Mouse (Mus musculus): ENCODE measurements around the gene Selenot. TPM values are rescaled to one million over a fixed set of nuclear protein-coding genes. Genes with fewer than 3 reads are reported as not detected.

Gene Selenot
- polyA plus RNA-seq, 1 experiment: 35.6 TPM

DNA sequence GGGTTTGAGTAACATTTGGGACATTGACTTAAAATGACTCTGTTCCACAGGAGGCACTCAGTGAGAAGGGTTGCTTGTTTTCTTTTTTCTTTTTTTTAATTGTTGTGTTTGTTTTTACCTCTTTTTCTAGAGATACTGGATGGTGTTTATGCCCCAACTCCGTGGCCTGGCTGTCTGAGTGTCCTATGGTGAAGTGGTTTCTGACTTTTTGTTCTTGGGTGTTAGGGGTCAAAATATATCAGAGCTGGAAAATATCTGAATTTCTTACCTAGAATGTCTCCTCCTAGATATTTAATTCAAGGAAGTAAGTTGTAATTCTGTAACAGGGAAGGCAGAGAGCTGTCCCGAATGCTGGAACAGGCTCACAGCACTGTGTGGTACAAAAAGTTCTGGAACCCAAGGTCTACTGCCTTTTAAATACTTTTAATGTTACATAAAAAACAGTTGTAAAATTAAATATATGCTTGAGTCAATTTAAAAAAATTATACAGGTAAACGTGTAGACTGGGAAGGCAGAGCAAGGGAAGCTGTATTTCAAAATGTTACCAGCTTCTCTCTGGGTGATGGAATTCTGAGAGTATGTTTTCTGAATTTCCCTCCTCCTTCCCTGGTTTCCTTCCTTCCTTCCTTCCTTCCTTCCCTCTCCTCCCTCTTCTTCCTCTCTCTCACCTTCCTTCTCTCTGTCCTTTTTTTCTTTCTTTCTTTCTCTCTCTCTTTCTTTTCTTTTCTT lies 46.4 kb downstream of the Selenot start:
- Histone ChIP-seq H3ac (ENCODE audit: control insufficient read depth, insufficient read length) (no peak overlapping the region), H3K4me2 (ENCODE audit: low read depth) (no peak overlapping the region), H3K27me3 (ENCODE audit: control insufficient read depth, insufficient read depth, insufficient read length) (no peaks in the 10 kb centered on the region), H3K36me3 (ENCODE audit: control insufficient read depth, insufficient read depth) (no peaks in the 10 kb centered on the region), H3K4me3 (no peak overlapping the region), H3K79me2 (ENCODE audit: control insufficient read depth, insufficient read depth) (no peaks in the 10 kb centered on the region)
- no peak for TF ChIP-seq USF1 (IDR thresholded peaks at IDR 0.05; ENCODE audit: low read depth)
- TF ChIP-seq MAX (IDR thresholded peaks at IDR 0.05; ENCODE audit: low read depth): no peak
- no peak for TF ChIP-seq POLR2AphosphoS2 (IDR thresholded peaks at IDR 0.05; ENCODE audit: insufficient read length, low read depth)
- no peak for TF ChIP-seq TCF12 (IDR thresholded peaks at IDR 0.05; ENCODE audit: insufficient read depth, poor library complexity, severe bottlenecking)
- no peak for TF ChIP-seq SRF (IDR thresholded peaks at IDR 0.05; ENCODE audit: control insufficient read depth, insufficient read length, low read depth)
- no peak for TF ChIP-seq POLR2A (IDR thresholded peaks at IDR 0.05; ENCODE audit: insufficient read length, low read depth)
- TF ChIP-seq TCF3 (IDR thresholded peaks at IDR 0.05; ENCODE audit: insufficient read length, low read depth): no peak
- TF ChIP-seq CEBPB (IDR thresholded peaks at IDR 0.05; ENCODE audit: insufficient read depth, poor library complexity, severe bottlenecking): no peak
- no peak for TF ChIP-seq E2F4 (IDR thresholded peaks at IDR 0.05; ENCODE audit: insufficient read depth)
- no peak for TF ChIP-seq MYOD1 (IDR thresholded peaks at IDR 0.05; ENCODE audit: control insufficient read depth in 1 of 3, insufficient read length in 2 of 3, low read depth in 2 of 3)
- no peak for TF ChIP-seq REST (IDR thresholded peaks at IDR 0.05; ENCODE audit: insufficient read depth, insufficient read length)
- TF ChIP-seq MYOG (IDR thresholded peaks at IDR 0.05; ENCODE audit: control insufficient read depth in 1 of 3, insufficient read depth in 1 of 3, insufficient read length in 2 of 3, low read depth in 2 of 3): no peak

DNA sequence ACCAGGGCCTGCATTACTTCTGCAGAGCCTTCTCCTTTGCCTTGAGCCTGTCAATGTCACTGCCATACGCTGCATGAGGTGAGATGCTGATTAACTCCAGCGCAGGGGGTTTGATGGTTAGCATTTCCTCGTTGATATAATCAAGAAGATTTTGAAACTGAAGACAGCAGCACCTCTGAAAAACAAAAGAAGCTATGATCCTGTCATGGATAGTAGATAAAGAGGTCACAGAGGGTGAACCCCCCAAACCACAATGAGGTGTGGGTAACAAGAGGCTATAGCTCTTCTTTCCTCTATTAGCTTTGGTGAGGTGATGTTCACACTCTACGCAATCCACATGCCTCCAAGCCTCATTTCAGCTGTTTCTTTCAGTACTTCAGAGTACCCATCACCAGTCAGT lies 48.5 kb downstream of the Selenot start:
- no peak for TF ChIP-seq SRF (IDR thresholded peaks at IDR 0.05; ENCODE audit: control insufficient read depth, insufficient read length, low read depth)
- no peak for TF ChIP-seq CEBPB (IDR thresholded peaks at IDR 0.05; ENCODE audit: insufficient read depth, poor library complexity, severe bottlenecking)
- TF ChIP-seq MYOG (IDR thresholded peaks at IDR 0.05; ENCODE audit: control insufficient read depth in 1 of 3, insufficient read depth in 1 of 3, insufficient read length in 2 of 3, low read depth in 2 of 3): no peak
- no peak for TF ChIP-seq POLR2AphosphoS2 (IDR thresholded peaks at IDR 0.05; ENCODE audit: insufficient read length, low read depth)
- TF ChIP-seq MYOD1 (IDR thresholded peaks at IDR 0.05; ENCODE audit: control insufficient read depth in 1 of 3, insufficient read length in 2 of 3, low read depth in 2 of 3): no peak
- Histone ChIP-seq H3K4me3 (no peak overlapping the region), H3K36me3 (ENCODE audit: control insufficient read depth, insufficient read depth) (no peaks in the 10 kb centered on the region)

GRCm38 (mm10) chr3:58631693-58632092 lies 55.3 kb downstream of the Selenot start:
- no peak overlapping the region for H3K4me3 ChIP-seq
- TF ChIP-seq REST (IDR thresholded peaks at IDR 0.05; ENCODE audit: insufficient read depth, insufficient read length) (no peak), CEBPB (IDR thresholded peaks at IDR 0.05; ENCODE audit: insufficient read depth, poor library complexity, severe bottlenecking) (no peak), USF1 (IDR thresholded peaks at IDR 0.05; ENCODE audit: low read depth) (no peak), MYOD1 (IDR thresholded peaks at IDR 0.05; ENCODE audit: control insufficient read depth in 1 of 3, insufficient read length in 2 of 3, low read depth in 2 of 3) (no peak), MYOG (IDR thresholded peaks at IDR 0.05; ENCODE audit: control insufficient read depth in 1 of 3, insufficient read depth in 1 of 3, insufficient read length in 2 of 3, low read depth in 2 of 3) (no peak), E2F4 (IDR thresholded peaks at IDR 0.05; ENCODE audit: insufficient read depth) (no peak), SRF (IDR thresholded peaks at IDR 0.05; ENCODE audit: control insufficient read depth, insufficient read length, low read depth) (no peak), POLR2AphosphoS2 (IDR thresholded peaks at IDR 0.05; ENCODE audit: insufficient read length, low read depth) (no peak), TCF3 (IDR thresholded peaks at IDR 0.05; ENCODE audit: insufficient read length, low read depth) (no peak), POLR2A (IDR thresholded peaks at IDR 0.05; ENCODE audit: insufficient read length, low read depth) (no peak), TCF12 (IDR thresholded peaks at IDR 0.05; ENCODE audit: insufficient read depth, poor library complexity, severe bottlenecking) (no peak)
- no peaks in the 10 kb centered on the region for H3K79me2 ChIP-seq (ENCODE audit: control insufficient read depth, insufficient read depth)
- H3K4me2 ChIP-seq (ENCODE audit: low read depth): no peak overlapping the region
- no peaks in the 10 kb centered on the region for H3K36me3 ChIP-seq (ENCODE audit: control insufficient read depth, insufficient read depth)
- H3K27me3 ChIP-seq (ENCODE audit: control insufficient read depth, insufficient read depth, insufficient read length): no peaks in the 10 kb centered on the region
- no peak overlapping the region for H3ac ChIP-seq (ENCODE audit: control insufficient read depth, insufficient read length)

More for the DNA sequence above, 48.5 kb downstream of the Selenot start:
- H3K79me2 ChIP-seq (ENCODE audit: control insufficient read depth, insufficient read depth): no peaks in the 10 kb centered on the region
- no peak overlapping the region for H3K4me2 ChIP-seq (ENCODE audit: low read depth)
- no peak overlapping the region for H3ac ChIP-seq (ENCODE audit: control insufficient read depth, insufficient read length)
- no peaks in the 10 kb centered on the region for H3K27me3 ChIP-seq (ENCODE audit: control insufficient read depth, insufficient read depth, insufficient read length)

- no peaks in the 10 kb centered on the region for H3K79me2 ChIP-seq (ENCODE audit: control insufficient read depth, insufficient read depth)
- peak within 1 kb of the TSS; percentile 27 for H3K4me3 ChIP-seq
- H3K4me2 ChIP-seq (ENCODE audit: low read depth): peak within 1 kb of the TSS; percentile 94
- no peak within 1 kb of the TSS for H3ac ChIP-seq (ENCODE audit: control insufficient read depth, insufficient read length)
- H3K36me3 ChIP-seq (ENCODE audit: control insufficient read depth, insufficient read depth): no peaks in the 10 kb centered on the region
- no peak for TF ChIP-seq TCF3 (IDR thresholded peaks at IDR 0.05; ENCODE audit: insufficient read length, low read depth)
- TF ChIP-seq MYOG (IDR thresholded peaks at IDR 0.05; ENCODE audit: control insufficient read depth in 1 of 3, insufficient read depth in 1 of 3, insufficient read length in 2 of 3, low read depth in 2 of 3): peak in 2 of 3 experiments; percentile 33 to 73
- no peak for TF ChIP-seq REST (IDR thresholded peaks at IDR 0.05; ENCODE audit: insufficient read depth, insufficient read length)
- no peak for TF ChIP-seq POLR2A (IDR thresholded peaks at IDR 0.05; ENCODE audit: insufficient read length, low read depth)
- TF ChIP-seq SRF (IDR thresholded peaks at IDR 0.05; ENCODE audit: control insufficient read depth, insufficient read length, low read depth): no peak
- no peak for TF ChIP-seq TCF12 (IDR thresholded peaks at IDR 0.05; ENCODE audit: insufficient read depth, poor library complexity, severe bottlenecking)
- TF ChIP-seq POLR2AphosphoS2 (IDR thresholded peaks at IDR 0.05; ENCODE audit: insufficient read length, low read depth): no peak
- TF ChIP-seq CEBPB (IDR thresholded peaks at IDR 0.05; ENCODE audit: insufficient read depth, poor library complexity, severe bottlenecking): no peak
- peak in 2 of 3 experiments; percentile 50 to 58 for TF ChIP-seq MYOD1 (IDR thresholded peaks at IDR 0.05; ENCODE audit: control insufficient read depth in 1 of 3, insufficient read length in 2 of 3, low read depth in 2 of 3)
- TF ChIP-seq USF1 (IDR thresholded peaks at IDR 0.05; ENCODE audit: low read depth): no peak
- H3K27me3 ChIP-seq (ENCODE audit: control insufficient read depth, insufficient read depth, insufficient read length): no peaks in the 10 kb centered on the region
These were observed 60.2 kb downstream of the Selenot start, which contains the start of gene Erich6 for GRCm38 (mm10) chr3:58636406-58637295. Erich6 (minus strand) TSS chr3:58637207.

Other genes starting within 250 kb of the Selenot start
- 14.2 TPM for gene Tsc22d2, start 161.9 kb upstream of the Selenot start, polyA plus RNA-seq (2012; fragmentation: generic; extraction: Trizol)
- gene Eif2a, start 50.8 kb upstream of the Selenot start, polyA plus RNA-seq (2012; fragmentation: generic; extraction: Trizol): 14.4 TPM
- gene Serp1, start 50.7 kb upstream of the Selenot start, polyA plus RNA-seq (2012; fragmentation: generic; extraction: Trizol): 28.3 TPM
- gene Erich6, start 60.6 kb downstream of the Selenot start, polyA plus RNA-seq (2012; fragmentation: generic; extraction: Trizol): 0.20 TPM
- 31.2 TPM for gene Siah2, start 115.8 kb downstream of the Selenot start, polyA plus RNA-seq (2012; fragmentation: generic; extraction: Trizol)
- not detected for gene Mindy4b-ps, start 245.7 kb downstream of the Selenot start, polyA plus RNA-seq (2012; fragmentation: generic; extraction: Trizol)